In the genomic region with DNA sequence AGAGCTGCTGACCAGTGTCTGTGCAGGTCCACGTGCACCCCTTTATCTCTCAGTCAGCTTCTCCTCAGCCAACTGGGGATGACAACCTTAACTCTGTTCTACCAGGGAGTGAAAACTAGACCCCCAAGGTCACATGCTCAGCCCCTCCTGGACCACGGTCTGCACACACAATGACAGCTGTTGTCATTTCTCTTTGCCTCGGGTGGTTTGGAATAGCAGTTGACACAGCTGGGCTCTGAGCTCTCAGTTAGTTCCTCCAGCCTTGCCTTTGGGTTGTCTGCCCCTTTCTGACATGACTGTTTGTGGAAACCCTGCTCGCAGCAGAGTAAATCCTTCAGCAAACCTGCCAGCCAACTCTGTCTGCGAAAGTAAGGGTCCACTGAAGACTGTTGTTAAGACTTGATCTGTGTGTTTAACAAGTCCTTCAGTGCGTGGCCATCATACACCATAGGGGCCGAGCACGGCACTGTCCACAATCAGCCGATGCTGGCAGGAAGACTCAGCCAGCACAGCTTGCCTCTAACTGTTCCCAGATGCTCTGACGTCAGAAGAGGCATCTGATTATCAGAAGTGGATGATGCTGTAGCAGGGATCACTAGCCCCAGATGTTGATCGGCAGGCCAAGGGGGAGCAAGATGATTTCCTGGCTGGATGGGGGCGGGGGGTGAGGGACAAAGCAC, we compare ENCODE assay signal across 12 mouse cellular contexts.
DNase-seq lines count a peak whose midpoint lies in the region; TF ChIP-seq lines count a peak whose summit lies in the region.
"Had no signal": no experiment of that assay in that cellular context is flagged by ENCODE, and none has a peak within 500 bp of the region (broad histone marks: within the 10 kb centered on the region; RNA-seq: fewer than 3 reads in every experiment).

No protein-coding gene starts in this region.

- H3K4me3 ChIP-seq in kidney, adult 2 months (ENCODE audit: insufficient read depth, low read depth, low read length) = no peak overlapping the region
- H3K4me3 ChIP-seq: lung, embryonic 15.5 days had no signal

- TF ChIP-seq POLR2A in kidney, adult 2 months (IDR thresholded peaks at IDR 0.05; ENCODE audit: low read depth, low read length) = no peak

- H3K27me3 ChIP-seq in kidney, adult 2 months (replicated peaks; ENCODE audit: control insufficient read depth, insufficient read depth, low read length) = no peaks in the 10 kb centered on the region
- H3K27me3 ChIP-seq: lung, embryonic 15.5 days; Patski had no signal

- H3K4me1 ChIP-seq in kidney, adult 2 months (ENCODE audit: control insufficient read depth, insufficient read depth, low read length) = no peaks in the 10 kb centered on the region

- H3K36me3 ChIP-seq in kidney, adult 2 months (ENCODE audit: control insufficient read depth, insufficient read depth, low read length) = no peaks in the 10 kb centered on the region
- H3K36me3 ChIP-seq: lung, embryonic 15.5 days had no signal

- TF ChIP-seq CTCF in kidney, adult 2 months (conservative IDR thresholded peaks at IDR 0.05; ENCODE audit: insufficient read depth, insufficient read length, low read depth, low read length) = no peak

- DNase-seq in gastrocnemius, adult 18-20 months (ENCODE audit: low spot score) = peak; percentile 42
- no peak for DNase-seq in gastrocnemius, postnatal 10 days
- peak; percentile 23 for DNase-seq in retina, postnatal 1 day
- DNase-seq in retina, embryonic 14.5 days (ENCODE audit: low spot score) = no peak
- DNase-seq in heart, postnatal 4 days = peak; percentile 23
- DNase-seq in urinary bladder, postnatal 36 days (ENCODE audit: low spot score in 2 of 2) = no peak
- no peak for DNase-seq in frontal cortex, postnatal 36 days (ENCODE audit: low spot score in 2 of 2)
- no peak for DNase-seq in kidney, adult 2 months
- DNase-seq: layer of hippocampus, postnatal 36 days; midbrain, embryonic 14.5 days had no signal

- no peak overlapping the region for H3K27ac ChIP-seq in kidney, adult 2 months (ENCODE audit: insufficient read depth, low read depth, low read length)
- H3K27ac ChIP-seq: lung, embryonic 15.5 days had no signal

- WGBS in kidney, adult 2 months = 77% methylated on average over 12 of the region's 12 CpGs

Comparison
In these comparisons a context has a peak if more than half of its experiments do, and no peak if none do; other contexts are left out.
1. DNase-seq: peak in gastrocnemius, adult 18-20 months (single experiment), retina, postnatal 1 day (single experiment) and heart, postnatal 4 days (single experiment); none in gastrocnemius, postnatal 10 days (single experiment), retina, embryonic 14.5 days (single experiment), urinary bladder, postnatal 36 days (0 of 2), frontal cortex, postnatal 36 days (0 of 2) and kidney, adult 2 months (single experiment).